Mouse (Mus musculus): Measurements from ENCODE around the gene Polr1e. TPM values are rescaled to one million over a fixed set of nuclear protein-coding genes. Genes with fewer than 3 reads are reported as not detected.
"Not testable (repeated sequence)": the region's sequence is repeated elsewhere in the genome, so short reads cannot be mapped to it uniquely, and the experiment has no call there.

Gene Polr1e
- total RNA-seq, 2 experiments from 2014 or later = 45.3 to 79.9 TPM

DNA sequence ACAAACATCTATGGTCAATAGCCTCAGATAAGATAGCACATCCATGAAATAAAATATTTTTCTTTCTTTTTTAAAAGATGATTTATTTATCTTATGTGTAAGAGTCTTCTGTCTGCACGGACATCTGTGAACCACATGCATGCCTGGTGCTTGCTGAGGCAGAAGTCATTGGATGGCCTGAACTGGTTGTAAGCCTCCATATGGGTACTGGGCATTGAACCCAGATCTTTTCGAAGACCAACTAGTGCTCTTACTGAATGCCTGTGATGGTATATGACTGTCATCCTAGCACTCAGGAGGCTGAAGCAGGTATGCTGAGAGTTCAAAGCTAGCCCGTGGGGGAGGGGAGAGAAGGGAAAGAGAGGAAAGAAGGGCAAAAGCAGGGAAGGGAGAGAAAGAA, 20.3 kb upstream of the Polr1e start:
- ATAC-seq (replicated peaks; ENCODE audit: low FRiP score, low TSS enrichment, poor library complexity, severe bottlenecking) = no peak

DNA sequence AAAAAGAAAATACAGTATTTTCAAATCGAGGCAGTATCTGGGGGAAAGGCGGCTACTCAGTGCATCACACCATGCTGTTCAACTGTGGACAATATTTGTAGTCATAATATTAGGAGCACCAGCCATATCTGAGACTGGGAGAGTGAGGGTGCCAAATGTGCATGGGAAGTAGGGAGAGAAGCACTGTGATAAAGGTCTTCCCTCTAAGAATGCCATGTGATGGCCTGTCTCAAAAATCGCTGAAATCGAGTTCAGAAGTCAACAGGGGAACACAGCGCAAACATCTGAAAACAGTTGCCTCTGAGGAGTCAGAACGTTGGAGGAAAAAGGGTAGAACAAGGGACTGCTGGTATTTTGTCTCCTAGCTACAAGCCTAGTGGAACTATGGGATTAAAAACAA, 18.4 kb upstream of the Polr1e start:
- ATAC-seq (replicated peaks; ENCODE audit: low FRiP score, low TSS enrichment, poor library complexity, severe bottlenecking) = no peak

DNA sequence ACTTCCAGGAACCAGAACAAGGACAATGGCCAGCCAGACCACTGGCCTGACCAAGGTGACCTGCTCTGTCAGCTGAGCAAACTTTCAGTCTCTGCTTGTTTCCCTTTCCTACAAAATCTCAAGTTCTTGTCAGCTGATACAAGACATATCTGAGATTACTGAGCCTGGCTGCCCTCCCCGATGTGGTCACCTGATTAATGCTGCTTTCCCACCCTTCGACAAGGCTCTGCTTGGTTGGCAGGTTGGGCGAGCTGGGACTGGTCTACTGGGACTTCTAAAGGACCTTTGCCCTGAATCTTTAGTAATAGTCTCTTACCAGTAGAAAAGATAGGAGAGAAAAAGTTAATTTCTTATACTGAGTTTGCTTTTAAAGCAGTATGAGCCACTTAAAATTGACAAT, 12.9 kb upstream of the Polr1e start:
- ATAC-seq (replicated peaks; ENCODE audit: low FRiP score, low TSS enrichment, poor library complexity, severe bottlenecking) = no peak

DNA sequence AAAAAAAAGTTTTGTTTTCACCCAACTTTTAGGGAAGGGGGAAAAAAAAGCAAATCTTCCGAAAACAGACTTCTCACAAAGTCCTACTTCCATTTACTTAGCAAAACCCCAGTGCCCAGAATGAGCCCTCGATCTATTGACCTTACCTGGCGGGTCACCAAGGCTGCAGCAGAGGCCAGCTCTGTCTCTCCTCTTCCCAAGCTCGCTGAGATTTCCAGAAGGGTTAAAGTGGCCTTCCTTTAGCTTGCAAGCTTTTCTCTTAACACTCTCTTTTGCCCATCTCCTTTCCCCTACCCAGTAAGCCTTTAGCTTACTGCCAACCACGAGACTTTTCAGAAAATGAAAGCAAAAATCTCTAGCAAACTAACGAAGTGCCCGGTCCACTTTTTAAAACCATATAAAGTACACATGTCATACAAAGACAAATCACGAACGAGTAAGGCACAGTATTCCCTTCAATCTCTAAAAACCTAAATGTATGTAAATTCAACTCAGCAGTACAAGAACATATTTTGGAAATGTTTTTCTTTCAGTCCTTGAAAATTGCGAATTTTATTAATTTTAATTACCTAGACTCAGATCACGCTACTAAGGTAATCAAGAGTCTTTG, 7.5 kb upstream of the Polr1e start:
- ATAC-seq (replicated peaks; ENCODE audit: low FRiP score, low TSS enrichment, poor library complexity, severe bottlenecking) = no peak

DNA sequence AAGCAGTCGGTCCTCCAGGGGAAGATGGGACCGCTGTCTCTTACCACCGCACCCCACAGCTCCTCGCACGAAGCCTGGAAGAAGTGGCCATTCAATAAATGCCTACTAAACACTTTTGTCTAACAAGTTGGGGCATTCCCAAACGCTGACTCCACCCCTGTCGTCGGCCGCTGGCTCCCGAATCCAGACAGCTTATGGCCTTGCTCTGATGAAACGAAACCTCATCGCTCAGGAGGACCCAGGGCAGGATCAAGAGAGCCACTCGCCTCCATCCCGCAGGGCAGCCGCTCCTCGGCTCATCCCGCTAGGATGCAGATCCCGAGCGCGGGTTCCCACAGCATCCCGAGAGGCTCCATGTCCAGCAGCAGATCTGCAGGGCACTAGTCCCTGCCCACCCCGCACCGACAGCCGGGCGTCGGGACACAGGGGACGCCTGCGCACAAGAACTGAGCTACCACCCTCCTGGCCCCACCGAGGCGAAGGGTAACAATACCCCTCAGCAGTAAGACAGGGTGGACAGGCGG, 6.7 kb upstream of the Polr1e start:
- peak; percentile 22 for ATAC-seq (replicated peaks; ENCODE audit: low FRiP score, low TSS enrichment, poor library complexity, severe bottlenecking)

- peak; percentile 92 for ATAC-seq (replicated peaks; ENCODE audit: low FRiP score, low TSS enrichment, poor library complexity, severe bottlenecking)
Measured at GRCm38 (mm10) chr4:45012105-45012975, 6.0 kb upstream of the Polr1e start, which contains the start of gene Zbtb5. Gene Zbtb5, minus strand, starts transcription at chr4:45012412.

GRCm38 (mm10) chr4:45013031-45013431, 5.4 kb upstream of the Polr1e start:
- ATAC-seq (replicated peaks; ENCODE audit: low FRiP score, low TSS enrichment, poor library complexity, severe bottlenecking) = peak; percentile 15

DNA sequence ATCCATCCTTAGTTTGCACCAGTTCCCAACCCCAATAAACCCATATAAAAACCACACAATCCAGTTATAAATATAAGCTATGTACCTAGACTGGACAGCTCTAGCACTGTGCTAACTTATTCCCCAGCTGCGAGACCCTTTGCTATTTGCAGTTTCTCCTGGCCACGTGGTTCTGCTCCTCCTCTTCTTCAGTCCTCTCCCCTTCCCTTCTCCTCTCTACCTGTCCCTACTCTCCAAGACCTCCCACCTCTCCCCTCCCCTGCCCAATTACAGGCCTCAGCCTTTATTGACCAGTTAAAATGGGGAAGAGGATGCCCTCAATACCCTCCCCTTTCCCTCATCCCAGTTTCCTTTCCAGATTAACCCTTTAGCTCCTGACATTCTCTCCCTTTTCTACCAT, 4.8 kb upstream of the Polr1e start:
- ATAC-seq (replicated peaks; ENCODE audit: low FRiP score, low TSS enrichment, poor library complexity, severe bottlenecking) = no peak

DNA sequence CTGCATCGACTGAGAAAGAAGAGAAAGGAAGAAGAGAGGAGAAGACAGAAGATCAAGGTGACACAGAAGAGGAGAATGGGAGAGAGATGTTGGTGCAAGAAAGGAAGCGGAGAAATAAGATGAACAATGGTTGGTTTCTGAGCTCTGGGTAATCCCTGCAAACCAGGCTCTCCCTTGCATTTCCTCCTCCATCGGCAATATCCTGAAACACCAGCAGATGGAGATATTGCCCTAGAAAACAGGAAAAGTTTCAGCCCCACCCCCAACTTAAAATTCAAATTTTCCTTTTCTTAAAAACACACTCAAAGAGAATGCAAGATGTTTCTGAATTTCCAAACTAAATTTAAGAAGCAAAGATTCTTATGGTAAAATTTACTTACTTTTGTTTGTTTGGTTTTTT, 2.8 kb upstream of the Polr1e start:
- no peak for ATAC-seq (replicated peaks; ENCODE audit: low FRiP score, low TSS enrichment, poor library complexity, severe bottlenecking)

GRCm38 (mm10) chr4:45019009-45019408, 626 bp downstream of the Polr1e start:
- ATAC-seq (replicated peaks; ENCODE audit: low FRiP score, low TSS enrichment, poor library complexity, severe bottlenecking) = peak; percentile 19; the same call in 1 of the 2 replicates

- ATAC-seq (replicated peaks; ENCODE audit: low FRiP score, low TSS enrichment, poor library complexity, severe bottlenecking) = no peak
Measured at GRCm38 (mm10) chr4:45026459-45026858, 8.1 kb downstream of the Polr1e start.

GRCm38 (mm10) chr4:45032586-45032985, 14.2 kb downstream of the Polr1e start:
- ATAC-seq (replicated peaks; ENCODE audit: low FRiP score, low TSS enrichment, poor library complexity, severe bottlenecking) = peak; percentile 54; the same call in 1 of the 2 replicates

DNA sequence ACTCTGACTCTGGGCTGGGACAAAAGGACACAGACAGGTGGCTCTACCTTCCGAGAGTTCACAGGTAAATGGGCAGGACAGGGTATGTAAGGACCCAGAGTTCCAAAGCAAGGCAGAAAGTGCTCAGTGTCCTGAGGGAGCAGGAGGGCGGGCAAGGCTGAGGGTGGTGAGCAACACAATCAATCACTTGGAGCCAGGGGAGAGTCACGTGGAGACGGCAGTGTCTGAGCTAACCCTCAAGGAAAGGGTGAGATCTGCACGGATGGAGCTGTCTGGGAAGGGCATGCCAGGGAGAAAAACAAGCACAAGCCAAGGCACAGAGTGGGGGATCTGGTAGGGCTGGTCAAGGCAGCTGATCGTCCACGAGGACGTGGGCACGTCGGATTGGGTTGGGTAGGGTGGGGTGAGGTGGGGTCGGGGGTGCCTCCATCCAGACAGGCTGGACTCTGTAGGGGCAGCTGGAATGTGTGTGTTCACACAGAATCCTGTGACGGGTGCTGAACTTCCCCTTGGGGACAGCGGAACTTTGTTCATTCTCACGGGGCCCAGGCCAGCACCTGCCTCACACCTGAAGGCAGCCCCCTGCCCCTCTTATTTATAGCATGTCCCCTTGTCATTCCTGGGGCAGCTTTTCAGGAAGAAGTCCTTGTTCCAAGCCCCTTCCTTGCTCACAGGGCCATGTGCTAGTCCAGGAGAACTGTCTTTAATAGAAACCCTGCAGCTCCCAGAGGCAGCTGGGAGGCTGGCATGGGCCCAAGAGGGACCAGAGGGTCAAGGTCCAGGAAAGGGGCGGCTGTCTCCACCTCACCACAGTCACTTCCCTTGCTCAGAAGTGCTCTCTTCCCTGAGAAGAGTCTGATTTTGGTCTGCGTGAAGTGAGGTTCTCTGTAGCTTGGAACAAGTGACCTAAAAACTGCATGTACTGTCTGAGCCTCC, 16.6 kb downstream of the Polr1e start:
- no peak for ATAC-seq (replicated peaks; ENCODE audit: low FRiP score, low TSS enrichment, poor library complexity, severe bottlenecking)

DNA sequence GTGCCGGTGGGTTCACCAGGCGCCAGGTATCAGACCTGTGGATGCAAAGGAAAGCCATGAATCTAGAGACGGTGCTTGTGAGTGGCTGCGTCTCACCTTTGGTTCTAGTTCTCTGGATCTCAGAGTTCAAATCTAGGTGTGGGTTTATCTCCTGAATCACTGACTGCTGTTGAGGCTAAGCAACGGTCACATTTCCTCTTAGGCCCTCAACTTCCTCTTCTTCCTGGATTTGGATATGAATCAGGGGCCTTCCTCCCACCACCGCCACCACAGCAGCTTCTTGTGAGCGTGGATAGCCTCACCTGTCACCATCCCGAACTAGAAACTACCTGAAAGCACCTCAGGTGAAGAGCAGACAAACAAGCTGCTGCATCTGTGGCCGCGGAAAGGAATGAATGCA, 17.7 kb downstream of the Polr1e start:
- no peak for ATAC-seq (replicated peaks; ENCODE audit: low FRiP score, low TSS enrichment, poor library complexity, severe bottlenecking)

DNA sequence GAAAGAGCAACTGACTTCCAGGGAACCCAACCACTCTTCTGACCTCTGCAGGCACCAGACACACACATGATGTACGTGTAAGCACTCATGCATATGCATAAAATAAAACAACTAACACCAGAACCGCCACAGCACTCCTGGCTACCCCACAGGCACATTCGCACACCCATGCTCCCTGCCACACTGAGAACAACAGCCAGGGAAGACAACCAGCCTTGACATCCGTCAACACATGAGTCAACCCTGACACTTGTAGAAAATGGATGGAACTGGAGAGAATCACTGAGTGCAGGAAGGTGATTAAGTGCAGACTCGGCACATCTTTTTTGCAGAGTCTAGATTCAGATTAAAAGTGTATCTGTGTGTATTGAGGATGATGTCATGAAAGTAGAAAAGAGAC, 18.2 kb downstream of the Polr1e start:
- ATAC-seq (replicated peaks; ENCODE audit: low FRiP score, low TSS enrichment, poor library complexity, severe bottlenecking) = no peak

GRCm38 (mm10) chr4:45037455-45038410, 19.4 kb downstream of the Polr1e start:
- no peak for ATAC-seq (replicated peaks; ENCODE audit: low FRiP score, low TSS enrichment, poor library complexity, severe bottlenecking)

DNA sequence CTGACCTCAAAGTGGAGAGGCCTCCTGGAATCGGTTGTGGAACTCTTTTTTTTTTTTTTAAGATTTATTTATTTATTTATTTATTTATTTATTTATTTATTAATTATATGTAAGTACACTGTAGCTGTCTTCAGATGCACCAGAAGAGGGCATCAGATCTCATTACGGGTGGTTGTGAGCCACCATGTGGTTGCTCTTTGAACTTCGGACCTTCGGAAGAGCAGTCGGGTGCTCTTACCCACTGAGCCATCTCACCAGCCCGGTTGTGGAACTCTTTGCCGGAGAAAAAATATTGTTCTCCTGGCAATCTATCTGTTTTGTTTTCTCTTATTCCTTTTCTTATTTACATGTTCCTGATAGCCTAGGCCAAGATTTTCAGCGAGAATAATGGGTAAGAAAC, 20.5 kb downstream of the Polr1e start:
- not testable (repeated sequence) for ATAC-seq (replicated peaks; ENCODE audit: low FRiP score, low TSS enrichment, poor library complexity, severe bottlenecking)

DNA sequence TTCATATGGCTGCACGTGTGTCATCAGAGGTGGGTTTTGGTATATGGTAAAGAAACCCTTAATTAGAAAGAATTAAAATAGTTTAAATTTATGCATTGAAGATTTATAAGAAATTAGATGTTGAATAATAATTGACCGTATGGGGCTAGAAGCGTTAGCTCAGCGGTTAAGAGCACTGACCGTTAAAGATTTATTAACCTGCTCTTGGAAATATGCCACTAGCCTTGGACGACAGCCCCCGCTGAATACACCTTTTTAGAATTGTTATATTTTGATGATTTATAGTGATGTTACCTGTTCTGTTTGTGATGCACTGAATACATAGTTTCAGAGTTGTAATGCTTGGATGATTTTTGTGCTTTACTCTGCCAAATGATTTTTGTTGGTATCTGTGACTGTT, 21.2 kb downstream of the Polr1e start:
- ATAC-seq (replicated peaks; ENCODE audit: low FRiP score, low TSS enrichment, poor library complexity, severe bottlenecking) = not testable (repeated sequence)

DNA sequence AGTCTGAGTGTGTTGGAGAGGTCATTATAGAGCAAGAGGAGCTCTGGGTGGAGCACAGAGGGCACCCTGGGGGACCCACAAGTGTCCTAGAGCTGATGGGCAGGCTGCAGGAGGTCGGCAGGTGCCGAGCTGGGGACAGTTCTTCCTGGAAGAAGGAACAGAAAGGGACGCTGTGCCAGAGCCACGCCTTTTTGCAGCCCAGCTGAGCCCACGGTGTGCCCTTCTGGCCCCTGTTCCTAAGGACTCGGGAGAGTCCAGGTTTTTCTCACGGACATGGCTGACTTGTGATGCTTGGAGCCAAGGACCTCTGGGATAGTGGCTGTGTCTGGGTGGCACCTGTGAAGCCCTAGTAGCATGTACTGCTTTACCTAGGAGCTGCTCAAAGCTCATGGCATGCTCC, 22.4 kb downstream of the Polr1e start:
- no peak for ATAC-seq (replicated peaks; ENCODE audit: low FRiP score, low TSS enrichment, poor library complexity, severe bottlenecking)

Data from megakaryocyte-erythroid progenitor cell, adult 5-6 weeks (primary cell).